Mouse (Mus musculus): Measurements from ENCODE around the gene Olfr60.

Gene Olfr60

GRCm38 (mm10) chr7:140361571-140361970, at the start of gene Olfr60:
Gene Olfr60, minus strand, starts transcription at chr7:140361671.
- no peak for DNase-seq (ENCODE audit: low read depth, low spot score)

- DNase-seq (ENCODE audit: low read depth, low spot score), result no peak
Measured at GRCm38 (mm10) chr7:140402818-140403217, 41.3 kb upstream of the Olfr60 start, which contains the start of gene Olfr531. Gene Olfr531, minus strand, starts transcription at chr7:140402918.

DNA sequence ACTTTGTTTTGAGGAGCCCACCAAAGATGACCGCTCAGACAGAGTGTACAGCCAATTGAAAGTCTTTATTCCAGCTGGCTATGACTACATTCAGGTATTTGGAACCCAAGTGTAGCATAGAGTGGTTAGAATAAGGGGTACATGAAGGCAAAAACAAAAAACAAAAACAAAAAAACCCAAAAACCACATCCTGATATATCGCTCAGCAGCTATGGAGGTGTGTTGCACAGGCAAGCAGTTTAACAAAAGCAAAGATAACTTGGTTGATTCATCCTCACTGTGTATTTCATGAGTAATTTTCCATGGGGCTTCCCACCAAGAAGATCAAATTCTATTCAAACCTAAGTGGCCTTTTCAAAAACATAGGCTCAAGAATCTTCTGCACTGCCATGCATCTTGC, 15.4 kb upstream of the Olfr60 start:
- no peak for DNase-seq (ENCODE audit: low read depth, low spot score)

- DNase-seq (ENCODE audit: low read depth, low spot score), result no peak
Measured at GRCm38 (mm10) chr7:140376231-140376630, 14.8 kb upstream of the Olfr60 start, which contains the start of gene Olfr530. Gene Olfr530, minus strand, starts transcription at chr7:140376331.

GRCm38 (mm10) chr7:140374300-140374699, 12.8 kb upstream of the Olfr60 start:
- DNase-seq (ENCODE audit: low read depth, low spot score), result no peak

DNA sequence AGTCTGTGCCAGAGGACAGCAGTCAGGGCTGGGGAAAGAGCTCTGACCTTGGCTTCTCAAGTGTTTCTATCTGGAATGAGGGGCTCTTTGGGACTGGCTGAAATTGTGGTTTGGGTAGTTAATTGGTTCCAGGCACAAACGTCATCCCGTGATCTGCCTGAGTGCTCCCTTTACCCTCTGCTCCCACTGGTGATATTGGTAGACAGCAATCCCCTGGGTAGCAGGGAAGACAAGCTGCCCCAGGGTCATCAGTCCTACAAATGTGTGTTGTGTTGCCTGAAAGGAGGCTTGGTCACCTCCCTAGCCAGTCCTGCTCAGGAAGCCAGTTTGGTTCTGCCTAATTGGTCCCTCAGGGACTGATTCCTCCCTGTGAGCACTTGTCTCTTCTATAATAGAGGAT, 27.8 kb downstream of the Olfr60 start, which contains the start of gene Olfr527:
Olfr527 (plus strand) TSS at position 301 of the 400 bp plus-strand sequence.
- DNase-seq (ENCODE audit: low read depth, low spot score), result no peak

DNA sequence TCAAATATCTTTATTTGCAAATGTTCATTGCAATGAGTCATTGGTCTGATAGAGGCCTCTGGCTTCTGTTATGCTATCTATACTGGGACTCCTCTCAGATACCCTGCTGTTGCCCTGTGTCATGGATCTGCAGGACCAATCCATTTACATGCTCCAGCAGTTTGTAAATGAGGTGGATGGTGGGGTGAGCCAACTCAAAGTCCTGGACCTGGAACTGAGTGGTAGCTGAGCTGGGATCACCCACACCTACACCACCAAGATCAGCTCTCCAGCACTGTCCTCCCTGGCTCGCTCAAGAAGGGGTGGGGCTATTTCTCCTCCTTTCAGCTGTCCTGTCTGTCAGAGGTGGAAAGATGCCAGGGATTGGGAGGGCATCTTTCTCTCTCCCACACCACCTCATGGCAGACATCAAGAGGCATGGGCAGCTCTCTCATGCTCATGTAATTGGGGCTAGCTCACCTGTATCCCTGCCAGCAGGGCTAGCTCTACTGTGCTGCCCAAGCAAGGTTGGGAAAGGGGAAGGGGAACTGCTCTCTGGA, 31.6 kb downstream of the Olfr60 start:
- no peak for DNase-seq (ENCODE audit: low read depth, low spot score)

- DNase-seq (ENCODE audit: low read depth, low spot score), result no peak
Measured at GRCm38 (mm10) chr7:140321135-140321534, 40.3 kb downstream of the Olfr60 start.

DNA sequence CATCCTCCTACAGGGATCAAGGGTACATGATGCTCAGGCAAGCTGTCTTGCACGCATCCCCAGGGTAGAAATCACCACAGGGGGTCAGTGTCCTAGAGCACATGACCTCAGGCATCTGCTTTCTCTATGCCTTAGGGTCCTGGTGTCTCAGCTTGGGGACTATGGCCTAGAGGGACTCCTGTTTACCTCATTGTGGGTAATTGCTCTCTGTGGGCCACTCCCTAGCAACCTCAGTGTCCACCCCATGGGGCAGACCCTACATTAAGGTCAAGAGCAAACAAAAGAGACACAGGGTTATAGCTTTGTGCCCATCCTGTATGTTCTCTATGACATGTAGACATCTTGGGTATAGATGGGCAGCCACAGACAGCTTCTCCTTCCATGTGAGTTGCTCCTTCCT, 40.9 kb downstream of the Olfr60 start, which contains the start of gene Olfr525:
Olfr525 (plus strand) TSS at position 301 of the 400 bp plus-strand sequence.
- DNase-seq (ENCODE audit: low read depth, low spot score), result no peak

DNA sequence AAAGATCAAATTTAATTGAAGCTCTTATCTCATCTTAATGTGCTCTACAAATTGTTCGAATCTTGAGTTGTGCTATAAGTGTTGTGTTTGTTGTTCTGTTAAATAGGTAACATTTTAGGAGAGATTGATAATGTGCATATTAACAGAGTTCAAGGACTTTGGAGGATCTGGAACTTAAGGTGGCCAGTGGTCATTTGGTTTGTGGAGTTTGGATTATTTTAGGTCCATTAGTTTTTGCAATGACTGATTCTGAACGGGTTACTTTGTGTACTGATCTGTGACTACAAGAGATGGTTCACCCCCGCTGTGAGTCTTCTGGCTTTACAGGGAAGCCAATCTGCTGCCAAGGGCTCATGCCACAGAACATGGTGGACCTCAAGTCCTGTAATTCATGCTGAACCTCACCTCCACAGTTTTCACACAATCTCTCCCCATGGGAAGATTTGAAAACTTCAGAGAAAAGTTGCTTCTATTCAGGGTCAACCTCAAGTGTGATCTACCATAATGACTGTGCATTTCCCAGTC, 41.5 kb downstream of the Olfr60 start:
- no peak for DNase-seq (ENCODE audit: low read depth, low spot score)

DNA sequence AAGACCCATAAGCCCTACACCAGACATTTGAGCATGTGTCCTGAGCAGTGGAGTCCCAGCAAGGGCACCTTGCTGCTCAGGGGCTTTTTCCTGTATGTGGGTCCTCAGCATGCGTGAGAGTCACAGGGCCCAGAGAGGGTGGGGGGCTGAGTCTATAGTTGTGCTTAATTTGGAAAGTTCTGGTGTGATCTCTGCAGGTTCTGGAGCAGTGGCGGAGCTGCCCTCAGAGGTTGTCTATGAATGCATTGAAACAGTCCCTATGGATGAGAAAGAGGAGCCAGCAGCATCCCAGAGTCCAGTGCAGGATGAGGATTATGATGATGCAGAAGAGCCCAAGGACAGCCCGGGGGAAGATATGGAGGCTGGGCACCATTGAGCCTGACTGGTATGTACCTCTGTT, 62.1 kb downstream of the Olfr60 start:
- DNase-seq (ENCODE audit: low read depth, low spot score), result no peak

- no peak for DNase-seq (ENCODE audit: low read depth, low spot score)
Measured at GRCm38 (mm10) chr7:140296876-140297275, 64.6 kb downstream of the Olfr60 start.

GRCm38 (mm10) chr7:140295746-140296145, 65.7 kb downstream of the Olfr60 start:
- no peak for DNase-seq (ENCODE audit: low read depth, low spot score)

Measured in telencephalon, adult 2 months (tissue).